Mouse (Mus musculus): ENCODE results near the gene Msgn1. TPM values are rescaled to one million over a fixed set of nuclear protein-coding genes. Genes with fewer than 3 reads are reported as not detected.

Msgn1 gene
- not detected in 2 replicates for polyA plus RNA-seq (2012; rRNA removed)

GRCm38 (mm10) chr12:11208872-11209271 is at the start of gene Msgn1:
Gene Msgn1 (minus strand): TSS chr12:11208972.
- WGBS, result 31% methylated on average over 5 of the region's 5 CpGs

DNA sequence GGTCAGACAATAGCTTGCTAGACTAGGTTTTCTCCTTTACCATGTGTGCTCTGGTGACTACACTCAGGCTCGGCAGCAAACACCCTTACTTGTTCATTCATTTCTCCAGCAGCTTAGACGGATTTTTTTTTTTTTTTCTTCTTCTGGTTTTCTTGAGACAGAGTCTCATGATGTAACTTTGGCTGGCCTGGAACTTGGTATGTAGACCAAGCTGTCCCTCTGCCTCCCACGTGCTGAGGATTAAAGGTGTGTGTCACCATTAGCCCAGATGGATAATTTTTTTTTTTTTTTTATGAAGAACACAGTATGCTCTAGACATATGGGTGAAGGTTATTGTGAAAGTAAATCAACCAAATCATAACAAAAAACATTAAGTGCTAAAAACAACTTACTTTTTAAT is 41.5 kb upstream of the Msgn1 start:
- Histone ChIP-seq H3K27ac (ENCODE audit: insufficient read depth, low read depth, low read length) (no peak overlapping the region), H3K27me3 (replicated peaks; ENCODE audit: control insufficient read depth, insufficient read depth, low read length) (no peaks in the 10 kb centered on the region), H3K4me3 (ENCODE audit: insufficient read depth, low read depth, low read length) (no peak overlapping the region), H3K36me3 (ENCODE audit: control insufficient read depth, insufficient read depth, low read length) (no peaks in the 10 kb centered on the region), H3K4me1 (ENCODE audit: control insufficient read depth, insufficient read depth, low read length) (no peaks in the 10 kb centered on the region)
- no peak for TF ChIP-seq POLR2A (IDR thresholded peaks at IDR 0.05; ENCODE audit: low read depth, low read length)
- TF ChIP-seq CTCF (conservative IDR thresholded peaks at IDR 0.05; ENCODE audit: insufficient read depth, insufficient read length, low read depth, low read length), result no peak
- WGBS, result 86% methylated on average over 3 of the region's 3 CpGs
- DNase-seq, result no peak

More at GRCm38 (mm10) chr12:11208872-11209271, at the start of gene Msgn1:
- Histone ChIP-seq H3K27me3 (replicated peaks; ENCODE audit: control insufficient read depth, insufficient read depth, low read length) (no peaks in the 10 kb centered on the region), H3K36me3 (ENCODE audit: control insufficient read depth, insufficient read depth, low read length) (no peaks in the 10 kb centered on the region), H3K27ac (ENCODE audit: insufficient read depth, low read depth, low read length) (no peak within 1 kb of the TSS), H3K4me3 (ENCODE audit: insufficient read depth, low read depth, low read length) (no peak within 1 kb of the TSS), H3K4me1 (ENCODE audit: control insufficient read depth, insufficient read depth, low read length) (no peaks in the 10 kb centered on the region)
- no peak for TF ChIP-seq POLR2A (IDR thresholded peaks at IDR 0.05; ENCODE audit: low read depth, low read length)
- TF ChIP-seq CTCF (conservative IDR thresholded peaks at IDR 0.05; ENCODE audit: insufficient read depth, insufficient read length, low read depth, low read length), result no peak
- DNase-seq, result no peak

DNA sequence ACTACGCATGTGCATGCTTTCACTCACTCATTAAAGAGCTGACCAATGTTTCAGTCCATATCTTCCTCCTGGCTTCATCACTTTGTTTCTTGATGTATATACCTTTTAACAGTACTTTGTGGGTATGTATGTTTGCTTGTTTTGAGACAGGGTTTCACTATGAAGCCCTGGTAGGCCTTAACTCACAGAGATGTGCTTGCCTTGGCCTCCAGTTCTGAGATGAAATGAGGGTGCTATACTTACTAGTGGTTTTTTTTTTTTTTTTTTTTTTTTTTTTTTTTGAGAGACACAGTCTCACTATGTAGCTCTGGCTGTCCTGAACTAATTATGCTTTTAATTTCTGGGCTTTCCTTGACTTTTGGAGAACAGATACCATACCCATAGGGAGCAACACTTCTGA is 38.7 kb upstream of the Msgn1 start:
- H3K36me3 ChIP-seq (ENCODE audit: control insufficient read depth, insufficient read depth, low read length), result no peaks in the 10 kb centered on the region

DNA sequence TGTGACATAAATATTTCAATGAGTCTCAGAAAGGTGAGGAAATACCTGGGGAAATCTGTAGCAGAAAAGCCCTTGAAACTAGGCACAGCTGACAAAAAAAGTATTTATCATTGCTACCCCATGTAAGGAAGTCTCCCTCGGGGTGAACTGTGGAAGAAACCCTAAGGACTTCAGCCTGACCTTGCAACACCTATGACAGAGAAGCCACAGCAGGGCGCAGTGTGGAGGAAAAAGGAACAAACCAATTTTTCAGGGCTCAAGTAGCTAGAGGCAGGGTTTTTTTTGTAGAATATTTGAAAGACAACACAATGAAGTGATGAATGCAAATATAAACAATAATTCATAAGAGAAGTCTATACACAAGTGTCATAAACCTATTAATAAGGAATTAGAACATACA is 27.2 kb upstream of the Msgn1 start:
- Histone ChIP-seq H3K27me3 (replicated peaks; ENCODE audit: control insufficient read depth, insufficient read depth, low read length) (no peaks in the 10 kb centered on the region), H3K36me3 (ENCODE audit: control insufficient read depth, insufficient read depth, low read length) (no peaks in the 10 kb centered on the region), H3K27ac (ENCODE audit: insufficient read depth, low read depth, low read length) (no peak overlapping the region), H3K4me3 (ENCODE audit: insufficient read depth, low read depth, low read length) (no peak overlapping the region), H3K4me1 (ENCODE audit: control insufficient read depth, insufficient read depth, low read length) (no peaks in the 10 kb centered on the region)
- WGBS, result 74% methylated on average over 2 of the region's 2 CpGs
- TF ChIP-seq CTCF (conservative IDR thresholded peaks at IDR 0.05; ENCODE audit: insufficient read depth, insufficient read length, low read depth, low read length), result no peak
- no peak for TF ChIP-seq POLR2A (IDR thresholded peaks at IDR 0.05; ENCODE audit: low read depth, low read length)
- DNase-seq, result no peak

More for the DNA sequence above, 38.7 kb upstream of the Msgn1 start:
- DNase-seq, result no peak
- no peaks in the 10 kb centered on the region for H3K27me3 ChIP-seq (replicated peaks; ENCODE audit: control insufficient read depth, insufficient read depth, low read length)
- WGBS, result 92% methylated on average over 1 of the region's 1 CpGs
- no peaks in the 10 kb centered on the region for H3K4me1 ChIP-seq (ENCODE audit: control insufficient read depth, insufficient read depth, low read length)
- no peak overlapping the region for H3K4me3 ChIP-seq (ENCODE audit: insufficient read depth, low read depth, low read length)
- no peak for TF ChIP-seq POLR2A (IDR thresholded peaks at IDR 0.05; ENCODE audit: low read depth, low read length)
- TF ChIP-seq CTCF (conservative IDR thresholded peaks at IDR 0.05; ENCODE audit: insufficient read depth, insufficient read length, low read depth, low read length), result no peak
- H3K27ac ChIP-seq (ENCODE audit: insufficient read depth, low read depth, low read length), result no peak overlapping the region

- WGBS, result 69% methylated on average over 2 of the region's 2 CpGs
- Histone ChIP-seq H3K4me3 (ENCODE audit: insufficient read depth, low read depth, low read length) (no peak overlapping the region), H3K27me3 (replicated peaks; ENCODE audit: control insufficient read depth, insufficient read depth, low read length) (no peaks in the 10 kb centered on the region), H3K4me1 (ENCODE audit: control insufficient read depth, insufficient read depth, low read length) (peaks cover 6% of the 10 kb centered on the region; the same call in 1 of the 2 replicates), H3K27ac (ENCODE audit: insufficient read depth, low read depth, low read length) (no peak overlapping the region), H3K36me3 (ENCODE audit: control insufficient read depth, insufficient read depth, low read length) (no peaks in the 10 kb centered on the region)
- TF ChIP-seq POLR2A (IDR thresholded peaks at IDR 0.05; ENCODE audit: low read depth, low read length) (no peak), CTCF (conservative IDR thresholded peaks at IDR 0.05; ENCODE audit: insufficient read depth, insufficient read length, low read depth, low read length) (no peak)
- DNase-seq, result no peak
Measured at GRCm38 (mm10) chr12:11230267-11230666, 21.5 kb upstream of the Msgn1 start.

GRCm38 (mm10) chr12:11226529-11227268 is 17.9 kb upstream of the Msgn1 start:
- Histone ChIP-seq H3K4me1 (ENCODE audit: control insufficient read depth, insufficient read depth, low read length) (peaks cover 6% of the 10 kb centered on the region; the same call in 1 of the 2 replicates), H3K27ac (ENCODE audit: insufficient read depth, low read depth, low read length) (no peak overlapping the region; the same call in 1 of the 2 replicates), H3K4me3 (ENCODE audit: insufficient read depth, low read depth, low read length) (no peak overlapping the region), H3K27me3 (replicated peaks; ENCODE audit: control insufficient read depth, insufficient read depth, low read length) (no peaks in the 10 kb centered on the region), H3K36me3 (ENCODE audit: control insufficient read depth, insufficient read depth, low read length) (no peaks in the 10 kb centered on the region)
- WGBS, result 39% methylated on average over 5 of the region's 5 CpGs
- TF ChIP-seq CTCF (conservative IDR thresholded peaks at IDR 0.05; ENCODE audit: insufficient read depth, insufficient read length, low read depth, low read length) (no peak), POLR2A (IDR thresholded peaks at IDR 0.05; ENCODE audit: low read depth, low read length) (no peak)
- DNase-seq, result peak; percentile 50

DNA sequence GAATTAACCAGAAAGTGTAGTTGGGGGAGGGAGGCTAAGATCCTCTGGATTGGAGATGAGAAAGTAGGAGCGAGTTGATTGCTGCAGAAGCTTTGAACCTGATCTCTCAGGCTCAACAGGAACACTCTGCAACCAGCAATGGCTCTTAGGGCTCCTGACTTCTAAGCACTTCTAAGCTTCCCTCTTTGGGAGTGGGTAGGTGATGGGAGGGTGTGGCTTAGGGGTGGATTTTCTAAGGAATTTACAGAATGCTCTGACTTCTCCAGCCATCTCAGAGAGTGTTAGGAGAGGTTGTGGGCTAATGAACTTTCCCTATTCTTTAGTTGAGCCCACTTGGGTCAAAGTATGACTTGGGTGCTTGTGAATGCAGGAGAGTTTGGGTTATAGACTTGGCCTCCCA is 17.4 kb upstream of the Msgn1 start:
- no peak for TF ChIP-seq CTCF (conservative IDR thresholded peaks at IDR 0.05; ENCODE audit: insufficient read depth, insufficient read length, low read depth, low read length)
- TF ChIP-seq POLR2A (IDR thresholded peaks at IDR 0.05; ENCODE audit: low read depth, low read length), result no peak
- H3K27me3 ChIP-seq (replicated peaks; ENCODE audit: control insufficient read depth, insufficient read depth, low read length), result no peaks in the 10 kb centered on the region
- H3K4me3 ChIP-seq (ENCODE audit: insufficient read depth, low read depth, low read length), result no peak overlapping the region
- peaks cover 6% of the 10 kb centered on the region; the same call in 1 of the 2 replicates for H3K4me1 ChIP-seq (ENCODE audit: control insufficient read depth, insufficient read depth, low read length)
- WGBS, result 79% methylated on average over 1 of the region's 1 CpGs
- DNase-seq, result no peak
- no peak overlapping the region for H3K27ac ChIP-seq (ENCODE audit: insufficient read depth, low read depth, low read length)
- no peaks in the 10 kb centered on the region for H3K36me3 ChIP-seq (ENCODE audit: control insufficient read depth, insufficient read depth, low read length)

All from kidney, adult 2 months (tissue).